Mouse (Mus musculus): ENCODE measurements at regions not wholly inside any gene's neighbourhood (a gene's known extent, or its start where the extent isn't known, plus 50 kb on each side); places are given as distances from the start of the nearest gene placed in this dataset.

GRCm38 (mm10) chr15:60708678-60709077, 144.9 kb downstream of the Fam84b start:
- TF ChIP-seq POLR2A (IDR thresholded peaks at IDR 0.05; ENCODE audit: low read depth, low read length) (no peak), CTCF (IDR thresholded peaks at IDR 0.05; ENCODE audit: borderline replicate concordance, insufficient read depth, low read length) (no peak)
